Mouse (Mus musculus): ENCODE measurements at regions not wholly inside any gene's neighbourhood (a gene's known extent, or its start where the extent isn't known, plus 50 kb on each side); places are given as distances from the start of the nearest gene placed in this dataset.
A peak's percentile ranks its signal among the peaks of the same experiment; 100 is the strongest.

DNA sequence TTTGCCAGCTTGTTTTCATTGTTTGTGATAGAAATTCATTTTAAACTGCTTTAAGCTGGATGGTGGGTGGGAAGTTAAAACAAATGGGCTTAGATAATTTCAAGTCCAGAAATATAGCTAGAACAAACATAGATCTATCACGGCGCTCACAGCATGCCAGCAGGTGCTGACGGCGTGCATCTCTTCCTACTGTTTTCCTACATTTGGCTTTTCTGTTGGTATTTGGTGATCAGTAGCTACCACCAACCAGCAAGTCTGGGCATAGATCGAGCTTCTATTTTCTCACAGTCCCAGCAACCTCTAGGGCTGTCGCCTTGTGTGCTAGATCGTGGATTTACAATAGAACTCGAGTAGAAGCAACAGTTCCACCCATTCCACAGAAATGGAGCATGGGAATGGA, 290.9 kb upstream of the Zeb2 start:
- no peak overlapping the region for H3K27ac ChIP-seq
- WGBS = 94% methylated on average over 8 of the region's 8 CpGs
- no peak overlapping the region for H3K4me3 ChIP-seq
- H3K27me3 ChIP-seq (ENCODE audit: insufficient read depth, poor library complexity, severe bottlenecking) = no peaks in the 10 kb centered on the region
- no peaks in the 10 kb centered on the region for H3K36me3 ChIP-seq
- no peak for DNase-seq (ENCODE audit: low spot score)
- no peaks in the 10 kb centered on the region for H3K9me3 ChIP-seq
- H3K4me1 ChIP-seq (replicated peaks) = peaks cover 17% of the 10 kb centered on the region

DNA sequence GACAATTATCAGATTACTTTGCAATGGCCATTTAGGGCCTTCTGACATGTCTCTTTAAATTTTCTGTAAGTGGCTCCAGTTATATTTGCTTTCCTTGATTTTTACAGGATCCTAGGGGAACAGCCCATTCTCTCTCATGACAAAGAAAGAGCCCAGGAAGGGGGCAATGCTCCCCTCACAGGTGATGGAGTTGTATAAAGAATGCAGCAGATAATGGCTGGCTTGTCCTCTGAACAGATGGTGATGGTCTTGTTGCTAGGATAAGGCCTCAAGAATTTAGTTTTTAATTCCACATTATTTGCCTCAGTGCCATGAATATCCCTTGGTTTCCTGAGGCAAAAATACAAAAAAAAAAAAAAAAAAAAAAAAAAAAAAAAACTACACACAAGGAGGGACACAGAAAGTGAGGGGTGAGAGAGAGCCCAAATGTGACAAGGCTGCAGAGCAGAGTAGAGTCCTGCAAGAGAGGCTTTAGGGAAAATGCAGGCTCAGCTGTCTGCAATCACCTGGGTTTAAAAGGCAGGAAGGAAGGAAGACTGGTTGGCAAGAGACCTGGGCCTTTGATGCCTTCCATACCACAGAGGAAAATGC, 272.8 kb upstream of the Zeb2 start:
- DNase-seq (ENCODE audit: low spot score) = no peak
- Histone ChIP-seq H3K4me1 (replicated peaks) (peaks cover 21% of the 10 kb centered on the region), H3K9me3 (no peaks in the 10 kb centered on the region), H3K27me3 (ENCODE audit: insufficient read depth, poor library complexity, severe bottlenecking) (no peaks in the 10 kb centered on the region), H3K4me3 (no peak overlapping the region), H3K36me3 (no peaks in the 10 kb centered on the region), H3K27ac (peak overlapping the region; percentile 45; the same call in 1 of the 2 replicates)

DNA sequence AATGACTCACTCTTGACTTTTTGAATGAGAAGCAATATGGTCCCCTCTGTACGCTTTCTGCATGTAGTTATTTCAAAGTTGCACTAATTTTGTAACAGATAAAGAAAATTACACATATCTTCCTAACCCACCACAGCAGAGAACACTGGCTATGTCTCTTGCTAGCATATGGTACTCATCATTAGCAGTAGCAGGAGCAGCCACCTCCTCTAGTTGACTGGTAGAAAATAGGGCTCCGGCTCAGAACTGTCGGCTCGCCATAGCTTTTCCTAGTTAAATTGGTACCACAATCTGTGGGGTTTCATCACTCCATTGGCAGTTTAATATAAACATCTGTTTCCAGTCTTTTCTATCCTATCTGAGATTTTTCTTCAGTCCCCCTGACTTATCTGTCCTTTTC, 254.1 kb upstream of the Zeb2 start:
- no peaks in the 10 kb centered on the region for H3K9me3 ChIP-seq
- H3K36me3 ChIP-seq = no peaks in the 10 kb centered on the region
- no peak for DNase-seq (ENCODE audit: low spot score)
- no peak overlapping the region for H3K27ac ChIP-seq
- H3K4me1 ChIP-seq (replicated peaks) = no peaks in the 10 kb centered on the region
- 93% methylated on average over 4 of the region's 4 CpGs for WGBS
- H3K27me3 ChIP-seq (ENCODE audit: insufficient read depth, poor library complexity, severe bottlenecking) = no peaks in the 10 kb centered on the region
- no peak overlapping the region for H3K4me3 ChIP-seq

DNA sequence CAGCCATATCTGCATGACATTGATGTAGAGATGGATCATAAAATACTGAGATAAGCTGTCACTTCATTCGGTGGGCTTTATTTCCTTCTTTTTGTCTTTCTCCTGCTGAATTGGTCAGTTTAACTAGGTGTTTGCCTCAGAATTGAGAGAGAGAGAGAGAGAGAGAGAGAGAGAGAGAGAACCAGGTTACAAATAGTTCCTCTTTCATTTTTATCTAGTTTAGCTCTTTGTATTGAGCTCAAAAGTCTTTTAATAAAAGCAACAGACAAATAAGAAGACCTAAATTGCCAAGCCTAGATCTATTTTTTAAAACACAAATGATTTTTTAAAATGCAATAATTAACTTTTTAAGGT, 253.4 kb upstream of the Zeb2 start:
- Histone ChIP-seq H3K27me3 (ENCODE audit: insufficient read depth, poor library complexity, severe bottlenecking) (no peaks in the 10 kb centered on the region), H3K27ac (no peak overlapping the region), H3K4me1 (replicated peaks) (no peaks in the 10 kb centered on the region), H3K9me3 (no peaks in the 10 kb centered on the region), H3K4me3 (no peak overlapping the region), H3K36me3 (no peaks in the 10 kb centered on the region)
- DNase-seq (ENCODE audit: low spot score) = no peak
- WGBS = 88% methylated on average over 1 of the region's 1 CpGs

DNA sequence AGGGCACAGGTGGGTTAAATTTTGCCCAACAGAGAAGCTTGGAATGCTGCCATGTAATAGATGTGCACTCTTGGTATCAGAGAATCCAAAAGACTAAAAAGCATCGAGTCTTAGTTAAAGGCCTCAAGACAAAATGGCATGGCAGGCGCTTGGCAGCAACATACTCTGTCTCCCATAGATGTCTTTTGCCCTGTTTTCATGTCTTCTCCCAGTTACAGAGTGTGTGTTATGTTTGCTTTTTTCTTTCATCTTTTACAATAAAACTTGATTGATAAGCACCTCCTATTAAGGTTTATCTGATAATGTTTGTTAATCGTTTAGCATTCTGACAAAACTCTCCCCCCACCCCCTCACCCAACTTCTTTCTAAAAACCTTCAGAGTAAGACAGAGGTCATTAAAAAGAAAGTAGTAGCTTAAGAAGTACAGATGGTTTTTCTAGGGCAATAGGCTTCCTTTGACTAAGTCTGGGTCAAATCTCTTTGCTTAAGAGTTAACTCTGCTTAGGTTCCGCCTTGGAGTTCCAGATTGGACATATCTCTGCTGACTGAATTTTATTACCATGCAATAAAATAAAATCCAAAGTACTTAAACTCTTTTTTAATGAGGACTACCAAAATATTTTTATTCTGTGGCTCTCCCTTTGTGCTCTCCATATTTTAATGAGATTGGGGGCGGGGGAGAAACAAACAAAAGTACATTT, 252.9 kb upstream of the Zeb2 start:
- H3K4me3 ChIP-seq = no peak overlapping the region
- H3K27ac ChIP-seq = no peak overlapping the region
- DNase-seq (ENCODE audit: low spot score) = no peak
- 94% methylated on average over 5 of the region's 5 CpGs for WGBS
- H3K27me3 ChIP-seq (ENCODE audit: insufficient read depth, poor library complexity, severe bottlenecking) = no peaks in the 10 kb centered on the region
- no peaks in the 10 kb centered on the region for H3K9me3 ChIP-seq
- H3K4me1 ChIP-seq (replicated peaks) = no peaks in the 10 kb centered on the region
- H3K36me3 ChIP-seq = no peaks in the 10 kb centered on the region

DNA sequence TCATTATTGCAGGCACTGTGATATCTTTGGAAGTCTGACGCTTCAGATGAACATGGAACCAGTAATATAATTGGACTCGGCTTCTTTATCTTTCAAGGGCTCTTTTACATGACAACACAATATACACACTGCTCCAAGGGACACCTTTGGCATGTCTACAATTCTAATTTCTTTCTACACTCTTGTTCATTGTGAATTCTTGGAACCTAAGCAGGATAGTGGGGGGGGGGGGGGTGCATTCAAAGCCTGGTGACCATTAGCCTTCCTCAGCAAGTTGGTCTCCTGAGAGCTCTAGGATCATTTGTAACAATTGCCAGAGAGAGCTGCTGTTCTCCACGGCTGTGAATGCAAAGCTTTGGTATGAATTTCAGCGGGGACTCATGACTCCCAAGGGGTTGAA, 252.2 kb upstream of the Zeb2 start:
- 80% methylated on average over 4 of the region's 4 CpGs for WGBS
- DNase-seq (ENCODE audit: low spot score) = no peak

DNA sequence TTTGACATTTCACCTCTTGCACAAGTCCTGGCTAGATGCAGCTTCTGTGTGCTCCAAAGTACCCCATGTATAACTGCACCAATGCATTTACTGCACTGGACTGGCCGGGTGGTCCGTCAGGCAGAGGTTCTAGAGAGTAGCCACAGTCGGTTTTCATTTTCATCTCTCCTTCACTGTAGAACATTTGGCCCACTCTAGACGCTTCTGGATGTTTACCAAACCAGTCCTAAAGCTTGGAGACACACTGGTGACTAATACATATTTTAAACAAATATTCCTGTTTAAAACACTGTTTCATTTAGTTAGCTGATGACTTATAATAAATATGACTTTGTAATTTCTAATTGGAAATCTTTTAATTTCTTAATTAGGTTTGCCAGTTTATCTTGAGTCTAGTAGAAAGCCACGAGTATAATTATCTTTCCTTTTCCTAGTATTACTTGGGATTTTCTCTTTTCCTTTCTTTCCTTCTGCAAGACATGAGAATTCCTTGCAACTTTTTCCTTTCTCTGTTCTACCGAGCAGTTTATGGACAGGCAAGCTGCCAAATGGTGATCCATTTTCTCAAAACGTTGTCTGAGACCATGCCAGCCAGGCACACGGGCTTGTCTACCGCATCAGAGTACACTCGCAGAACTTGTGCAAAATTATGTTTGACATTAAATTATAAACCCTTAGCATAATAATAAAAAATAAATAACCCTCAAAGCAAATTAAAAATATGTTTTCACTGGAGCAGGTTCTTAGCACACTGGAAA, 250.4 kb upstream of the Zeb2 start:
- 91% methylated on average over 10 of the region's 10 CpGs for WGBS
- no peaks in the 10 kb centered on the region for H3K9me3 ChIP-seq
- no peak for DNase-seq (ENCODE audit: low spot score)
- H3K27me3 ChIP-seq (ENCODE audit: insufficient read depth, poor library complexity, severe bottlenecking) = no peaks in the 10 kb centered on the region
- H3K27ac ChIP-seq = no peak overlapping the region
- H3K36me3 ChIP-seq = no peaks in the 10 kb centered on the region
- H3K4me3 ChIP-seq = no peak overlapping the region
- H3K4me1 ChIP-seq (replicated peaks) = no peaks in the 10 kb centered on the region

More for the DNA sequence above, 252.2 kb upstream of the Zeb2 start:
- no peak overlapping the region for H3K27ac ChIP-seq
- no peaks in the 10 kb centered on the region for H3K4me1 ChIP-seq (replicated peaks)
- no peaks in the 10 kb centered on the region for H3K9me3 ChIP-seq
- H3K27me3 ChIP-seq (ENCODE audit: insufficient read depth, poor library complexity, severe bottlenecking) = no peaks in the 10 kb centered on the region
- no peaks in the 10 kb centered on the region for H3K36me3 ChIP-seq
- H3K4me3 ChIP-seq = no peak overlapping the region

DNA sequence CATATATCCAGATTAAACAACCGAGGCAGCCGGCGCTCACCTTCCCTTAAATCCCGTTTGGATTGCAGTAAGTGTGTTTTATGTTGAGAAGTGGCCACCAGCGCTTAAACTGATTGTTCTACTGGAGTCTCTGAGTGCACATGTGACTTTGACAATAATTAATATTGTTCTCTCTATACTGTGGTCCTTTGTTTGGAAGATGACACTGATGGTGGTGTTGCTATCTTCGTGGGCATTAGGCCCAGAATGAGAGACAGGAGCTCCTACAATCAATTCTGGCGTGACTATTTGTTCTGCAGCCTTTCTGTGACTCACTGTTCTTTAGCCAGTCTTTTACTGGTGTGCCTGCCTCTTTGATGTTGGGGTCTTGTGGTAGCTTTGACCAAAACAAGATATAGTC, 240.1 kb upstream of the Zeb2 start:
- Histone ChIP-seq H3K4me1 (replicated peaks) (no peaks in the 10 kb centered on the region), H3K4me3 (no peak overlapping the region), H3K27ac (no peak overlapping the region), H3K36me3 (no peaks in the 10 kb centered on the region), H3K9me3 (no peaks in the 10 kb centered on the region), H3K27me3 (ENCODE audit: insufficient read depth, poor library complexity, severe bottlenecking) (no peaks in the 10 kb centered on the region)
- WGBS = 76% methylated on average over 7 of the region's 7 CpGs
- no peak for DNase-seq (ENCODE audit: low spot score)

DNA sequence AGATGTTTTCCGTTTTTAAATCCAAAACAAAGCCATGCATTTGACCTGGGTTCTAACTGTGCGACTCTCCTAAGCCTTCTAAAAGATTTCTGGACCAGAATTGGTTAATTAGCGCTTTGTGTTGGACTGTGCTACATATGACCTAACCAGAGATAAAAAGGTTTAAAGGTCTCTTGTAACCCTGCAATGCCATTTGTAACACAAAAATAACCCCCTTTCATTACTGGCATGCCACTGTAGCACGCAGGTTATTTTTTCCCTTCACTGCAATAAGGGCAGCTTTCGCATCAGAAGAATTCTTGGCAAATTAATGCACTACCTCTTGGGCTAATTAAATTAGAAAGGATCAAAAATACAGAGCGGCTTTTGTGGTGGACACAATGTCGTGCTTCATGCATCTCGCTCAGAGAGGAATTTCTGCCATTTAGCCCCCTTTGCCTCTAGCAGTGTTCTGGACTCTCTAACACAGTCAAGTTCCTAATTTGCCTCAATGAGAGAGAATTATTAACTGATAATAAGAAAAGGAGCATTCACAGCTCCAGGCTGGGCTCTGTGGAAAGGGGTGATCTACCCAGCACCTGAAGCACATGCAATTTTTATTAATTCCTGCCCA, 239.5 kb upstream of the Zeb2 start:
- Histone ChIP-seq H3K36me3 (no peaks in the 10 kb centered on the region), H3K27ac (no peak overlapping the region), H3K4me1 (replicated peaks) (no peaks in the 10 kb centered on the region), H3K9me3 (no peaks in the 10 kb centered on the region), H3K4me3 (no peak overlapping the region), H3K27me3 (ENCODE audit: insufficient read depth, poor library complexity, severe bottlenecking) (no peaks in the 10 kb centered on the region)
- 77% methylated on average over 8 of the region's 8 CpGs for WGBS
- no peak for DNase-seq (ENCODE audit: low spot score)

DNA sequence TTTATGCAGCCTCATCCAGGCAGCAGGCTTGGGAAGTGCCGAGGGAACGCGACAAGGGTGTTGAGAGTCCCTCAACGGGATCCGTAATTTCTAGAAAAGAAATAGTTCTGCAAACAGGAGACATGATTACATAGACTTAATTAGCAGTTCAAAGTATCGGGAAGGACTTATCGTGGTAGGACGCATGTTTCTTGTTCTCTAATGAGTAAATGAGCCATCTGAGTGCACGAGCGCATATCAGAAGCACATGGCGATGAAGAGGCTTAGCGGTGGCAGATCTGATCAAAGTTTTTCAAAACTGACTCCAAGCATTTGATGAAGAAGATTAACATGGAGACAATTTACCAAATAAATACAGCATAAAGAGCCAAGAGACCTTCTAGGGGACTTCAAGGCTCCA, 238.8 kb upstream of the Zeb2 start:
- Histone ChIP-seq H3K27ac (no peak overlapping the region), H3K4me3 (no peak overlapping the region), H3K9me3 (no peaks in the 10 kb centered on the region), H3K27me3 (ENCODE audit: insufficient read depth, poor library complexity, severe bottlenecking) (no peaks in the 10 kb centered on the region), H3K4me1 (replicated peaks) (no peaks in the 10 kb centered on the region), H3K36me3 (no peaks in the 10 kb centered on the region)
- 95% methylated on average over 12 of the region's 12 CpGs for WGBS
- DNase-seq (ENCODE audit: low spot score) = no peak

DNA sequence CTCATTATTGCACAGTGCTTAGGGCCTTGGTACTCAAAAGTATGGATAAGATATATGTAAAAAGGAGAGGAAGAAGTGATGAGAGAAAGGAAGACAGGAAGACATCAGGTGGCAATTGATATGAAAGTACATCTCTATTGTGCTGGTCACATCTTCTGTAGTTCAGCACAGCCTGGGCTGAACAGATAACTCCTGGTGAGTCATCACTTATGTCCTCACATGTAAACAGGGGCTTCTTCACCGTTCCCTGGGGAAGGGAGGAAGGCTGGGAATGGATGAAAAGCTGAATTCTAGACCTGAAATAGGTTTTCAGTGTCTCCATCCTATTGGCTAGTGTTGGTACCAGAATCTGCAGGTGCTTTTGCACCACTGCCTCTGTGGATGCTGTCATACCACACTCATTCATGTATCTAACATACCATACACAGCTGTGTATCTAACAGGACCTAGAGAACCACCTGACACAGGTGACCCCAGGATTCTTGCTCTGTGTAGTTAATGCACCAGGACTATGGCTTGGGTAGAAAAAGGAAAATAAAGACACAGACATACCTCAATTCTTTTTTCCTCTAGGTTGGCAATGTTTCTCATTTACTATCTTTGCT, 234.4 kb upstream of the Zeb2 start:
- H3K9me3 ChIP-seq = no peaks in the 10 kb centered on the region
- no peaks in the 10 kb centered on the region for H3K36me3 ChIP-seq
- DNase-seq (ENCODE audit: low spot score) = no peak
- no peaks in the 10 kb centered on the region for H3K4me1 ChIP-seq (replicated peaks)
- H3K27ac ChIP-seq = no peak overlapping the region
- H3K4me3 ChIP-seq = no peak overlapping the region
- no peaks in the 10 kb centered on the region for H3K27me3 ChIP-seq (ENCODE audit: insufficient read depth, poor library complexity, severe bottlenecking)
- WGBS = 81% methylated on average over 1 of the region's 1 CpGs

DNA sequence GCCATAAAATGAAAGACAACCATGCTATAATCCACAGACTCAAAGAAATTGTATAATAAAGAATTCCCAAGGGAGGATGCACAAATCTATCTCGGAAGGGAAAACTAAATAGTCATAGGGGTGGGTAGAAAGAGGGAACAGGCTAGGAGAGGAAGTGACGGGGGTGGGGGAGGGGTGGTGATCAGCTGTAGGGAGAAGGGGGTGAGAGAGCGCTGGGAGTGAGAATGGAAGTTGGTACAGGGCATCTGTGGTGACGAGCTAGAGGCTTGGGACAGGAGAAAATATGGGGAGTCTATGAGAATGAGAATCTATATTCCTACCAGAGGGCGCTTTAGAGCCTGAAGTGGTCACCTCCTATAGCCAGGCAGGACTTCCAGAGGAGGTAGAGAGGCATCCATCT, 229.2 kb upstream of the Zeb2 start:
- no peaks in the 10 kb centered on the region for H3K36me3 ChIP-seq
- DNase-seq (ENCODE audit: low spot score) = no peak
- H3K27me3 ChIP-seq (ENCODE audit: insufficient read depth, poor library complexity, severe bottlenecking) = no peaks in the 10 kb centered on the region
- H3K9me3 ChIP-seq = no peaks in the 10 kb centered on the region
- no peak overlapping the region for H3K4me3 ChIP-seq
- no peaks in the 10 kb centered on the region for H3K4me1 ChIP-seq (replicated peaks)
- WGBS = 82% methylated on average over 5 of the region's 5 CpGs
- H3K27ac ChIP-seq = no peak overlapping the region

DNA sequence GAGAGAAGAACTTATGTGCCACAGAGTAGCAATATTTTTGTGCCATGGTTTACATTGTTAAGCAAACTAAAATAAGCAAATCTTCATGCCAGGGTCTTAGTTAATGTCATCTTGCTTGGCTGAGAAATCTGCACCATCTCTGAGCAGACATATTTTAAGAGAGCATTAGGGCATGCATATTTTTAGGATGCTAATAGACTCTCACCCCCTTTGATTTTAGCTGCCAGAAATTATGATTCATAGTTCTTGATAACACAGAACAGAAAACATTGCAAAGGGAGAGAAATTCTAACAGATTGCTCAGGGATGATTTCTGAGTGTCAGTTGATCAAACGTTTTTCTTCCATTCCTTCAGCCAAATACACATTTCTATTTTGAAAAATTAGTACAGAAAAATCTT, 222.7 kb upstream of the Zeb2 start:
- no peak overlapping the region for H3K27ac ChIP-seq
- no peaks in the 10 kb centered on the region for H3K27me3 ChIP-seq (ENCODE audit: insufficient read depth, poor library complexity, severe bottlenecking)
- DNase-seq (ENCODE audit: low spot score) = no peak
- no peaks in the 10 kb centered on the region for H3K4me1 ChIP-seq (replicated peaks)
- WGBS = 78% methylated on average over 1 of the region's 1 CpGs
- no peaks in the 10 kb centered on the region for H3K9me3 ChIP-seq
- H3K36me3 ChIP-seq = no peaks in the 10 kb centered on the region
- no peak overlapping the region for H3K4me3 ChIP-seq

Data from hindbrain, embryonic 10.5 days (tissue).